Mouse (Mus musculus): Measurements from ENCODE around the gene Cd48. TPM values are rescaled to one million over a fixed set of nuclear protein-coding genes. Genes with fewer than 3 reads are reported as not detected.

Cd48 gene
- not detected in 2 replicates for total RNA-seq (2014; fragmentation: Nextera tagmentation)
- total RNA-seq (2017) = 0.12 TPM in 1 of 2 replicates, not detected in the other
- polyA plus RNA-seq (2012) = not detected in 2 replicates

DNA sequence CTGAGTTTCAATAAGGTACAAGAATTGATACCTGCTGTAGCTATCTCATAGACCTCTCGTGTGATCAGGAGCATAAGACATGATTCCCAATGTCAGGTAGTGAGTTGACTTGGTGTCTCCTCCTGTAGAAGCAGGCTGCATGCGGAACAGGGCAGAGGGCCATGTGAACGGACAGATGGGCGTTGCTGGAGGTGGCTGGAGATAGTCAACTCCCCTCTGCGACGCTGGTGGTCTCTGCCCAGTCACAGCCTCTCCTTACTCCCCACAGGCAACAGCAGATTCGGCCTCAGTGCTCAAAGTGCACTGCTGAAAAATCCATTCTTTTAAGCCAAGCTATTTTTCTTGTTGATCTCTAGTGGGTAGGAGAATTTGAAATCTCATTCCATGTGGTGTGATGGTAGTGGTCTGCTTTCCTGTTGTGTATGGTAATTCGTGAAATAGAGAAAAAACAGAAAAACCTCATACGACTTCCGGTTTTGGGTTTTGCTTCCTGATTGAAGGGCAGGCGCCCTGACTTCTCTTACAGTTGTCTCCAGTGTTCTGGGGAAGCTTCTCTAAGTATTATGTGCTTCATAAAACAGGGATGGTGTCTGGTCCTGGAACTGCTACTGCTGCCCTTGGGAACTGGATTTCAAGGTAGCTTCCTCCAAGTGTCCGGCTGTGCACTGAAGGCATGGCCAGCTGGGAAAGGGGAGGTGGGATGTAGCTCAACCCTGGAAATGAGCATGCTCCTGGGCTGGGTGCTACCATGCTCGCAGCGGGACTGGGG lies at the start of gene Cd48:
Cd48 (plus strand) TSS at position 479 of the 769 bp plus-strand sequence.
- Histone ChIP-seq H3K4me3 (ENCODE audit: low read depth, low read length) (no peak within 1 kb of the TSS), H3K36me3 (replicated peaks) (no peaks in the 10 kb centered on the region), H3K27me3 (ENCODE audit: insufficient read depth, low read length) (no peaks in the 10 kb centered on the region), H3K9me3 (replicated peaks) (peaks cover 36% of the 10 kb centered on the region), H3K4me1 (ENCODE audit: insufficient read depth, low read depth, low read length) (no peaks in the 10 kb centered on the region)
- no peak for TF ChIP-seq GATA1 (IDR thresholded peaks at IDR 0.05; ENCODE audit: borderline replicate concordance, low read length)
- no peak for TF ChIP-seq TAL1 (conservative IDR thresholded peaks at IDR 0.05; ENCODE audit: low read depth, low read length)
- TF ChIP-seq CTCF (IDR thresholded peaks at IDR 0.05; ENCODE audit: low read depth, low read length) = no peak
- no peak for TF ChIP-seq POLR2AphosphoS5 (IDR thresholded peaks at IDR 0.05; ENCODE audit: insufficient replicate concordance, low read depth, low read length)
- TF ChIP-seq GATA2 (IDR thresholded peaks at IDR 0.05; ENCODE audit: borderline replicate concordance, low read depth, low read length) = no peak
- DNase-seq (ENCODE audit: low spot score) = no peak
- ATAC-seq (ENCODE audit: extremely low read depth, insufficient number of reproducible peaks, low FRiP score, poor library complexity, severe bottlenecking) = no peak

DNA sequence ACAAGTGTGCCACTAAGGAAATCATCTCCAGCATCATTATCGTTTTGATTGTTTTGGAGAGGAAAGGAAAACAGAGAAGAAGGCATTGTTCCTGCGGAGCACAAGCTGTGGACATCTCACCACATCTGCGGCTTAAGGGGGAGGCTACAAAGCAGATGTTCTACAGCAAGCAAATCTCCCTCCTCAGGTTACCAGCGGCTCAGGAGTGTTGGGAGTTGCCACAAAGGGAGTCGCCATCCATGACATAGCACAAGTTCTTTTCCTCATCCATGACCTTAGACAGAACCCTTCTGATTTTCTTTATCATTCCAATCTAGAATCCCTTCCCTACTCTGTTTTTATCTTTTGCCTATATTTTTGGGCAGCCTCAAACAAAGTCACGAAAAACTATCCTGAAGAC lies 46.1 kb upstream of the Cd48 start:
- DNase-seq (ENCODE audit: low spot score) = no peak
- ATAC-seq (ENCODE audit: extremely low read depth, insufficient number of reproducible peaks, low FRiP score, poor library complexity, severe bottlenecking) = no peak
- no peak overlapping the region for H3K4me3 ChIP-seq (ENCODE audit: low read depth, low read length)
- H3K9me3 ChIP-seq (replicated peaks) = peaks cover 58% of the 10 kb centered on the region
- no peaks in the 10 kb centered on the region for H3K36me3 ChIP-seq (replicated peaks)
- TF ChIP-seq CTCF (IDR thresholded peaks at IDR 0.05; ENCODE audit: low read depth, low read length) = no peak
- TF ChIP-seq POLR2AphosphoS5 (IDR thresholded peaks at IDR 0.05; ENCODE audit: insufficient replicate concordance, low read depth, low read length) = no peak
- no peak for TF ChIP-seq GATA1 (IDR thresholded peaks at IDR 0.05; ENCODE audit: borderline replicate concordance, low read length)
- no peak for TF ChIP-seq GATA2 (IDR thresholded peaks at IDR 0.05; ENCODE audit: borderline replicate concordance, low read depth, low read length)
- TF ChIP-seq TAL1 (conservative IDR thresholded peaks at IDR 0.05; ENCODE audit: low read depth, low read length) = no peak
- H3K27me3 ChIP-seq (ENCODE audit: insufficient read depth, low read length) = no peaks in the 10 kb centered on the region
- H3K4me1 ChIP-seq (ENCODE audit: insufficient read depth, low read depth, low read length) = no peaks in the 10 kb centered on the region

DNA sequence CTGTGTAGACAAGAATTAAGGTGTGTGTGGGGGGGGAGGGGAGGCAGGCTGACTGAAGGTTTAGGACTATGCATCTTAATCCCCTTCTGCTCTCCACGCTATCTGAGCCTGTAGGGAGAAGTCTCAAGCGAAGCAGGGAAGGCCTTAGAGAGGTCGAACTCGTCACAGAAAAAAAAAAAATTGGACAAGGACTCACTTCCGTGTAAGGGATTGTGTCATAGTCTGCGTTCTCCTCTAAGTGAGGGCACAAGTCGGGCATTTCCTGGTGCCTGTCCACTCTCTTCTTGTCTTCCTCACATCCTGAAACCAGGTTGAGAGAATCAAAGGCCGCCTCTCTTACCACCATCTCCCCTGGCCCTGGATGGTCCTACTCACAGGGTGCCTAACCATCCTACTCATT lies 44.7 kb upstream of the Cd48 start:
- no peak for TF ChIP-seq TAL1 (conservative IDR thresholded peaks at IDR 0.05; ENCODE audit: low read depth, low read length)
- no peak for DNase-seq (ENCODE audit: low spot score)
- no peaks in the 10 kb centered on the region for H3K4me1 ChIP-seq (ENCODE audit: insufficient read depth, low read depth, low read length)
- ATAC-seq (ENCODE audit: extremely low read depth, insufficient number of reproducible peaks, low FRiP score, poor library complexity, severe bottlenecking) = no peak
- no peak overlapping the region for H3K4me3 ChIP-seq (ENCODE audit: low read depth, low read length)
- no peaks in the 10 kb centered on the region for H3K36me3 ChIP-seq (replicated peaks)
- H3K27me3 ChIP-seq (ENCODE audit: insufficient read depth, low read length) = no peaks in the 10 kb centered on the region
- H3K9me3 ChIP-seq (replicated peaks) = peaks cover 66% of the 10 kb centered on the region

DNA sequence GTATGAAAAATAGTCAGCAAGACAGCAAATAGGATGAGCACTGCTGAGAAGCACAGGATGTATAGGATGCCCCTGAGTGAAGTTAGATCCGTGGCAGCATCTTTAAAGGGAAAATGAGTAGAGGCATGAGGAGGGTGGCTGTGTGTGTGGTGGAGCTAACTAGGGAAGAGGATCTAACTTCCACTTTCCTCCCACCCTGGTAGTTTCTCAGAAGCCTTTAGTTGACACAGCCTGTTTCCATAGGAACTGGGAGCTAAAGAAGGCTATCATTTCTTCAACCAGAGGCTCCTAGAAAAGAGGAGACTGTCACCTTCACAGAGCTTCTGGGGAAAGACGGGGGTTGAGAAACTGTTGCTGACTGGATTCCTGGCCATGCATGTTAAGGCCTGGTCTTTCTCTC lies 43.1 kb upstream of the Cd48 start:
- Histone ChIP-seq H3K36me3 (replicated peaks) (no peaks in the 10 kb centered on the region), H3K9me3 (replicated peaks) (peaks cover 54% of the 10 kb centered on the region), H3K4me1 (ENCODE audit: insufficient read depth, low read depth, low read length) (no peaks in the 10 kb centered on the region), H3K4me3 (ENCODE audit: low read depth, low read length) (no peak overlapping the region), H3K27me3 (ENCODE audit: insufficient read depth, low read length) (no peaks in the 10 kb centered on the region)
- no peak for TF ChIP-seq POLR2AphosphoS5 (IDR thresholded peaks at IDR 0.05; ENCODE audit: insufficient replicate concordance, low read depth, low read length)
- no peak for TF ChIP-seq CTCF (IDR thresholded peaks at IDR 0.05; ENCODE audit: low read depth, low read length)
- TF ChIP-seq GATA1 (IDR thresholded peaks at IDR 0.05; ENCODE audit: borderline replicate concordance, low read length) = no peak
- no peak for TF ChIP-seq TAL1 (conservative IDR thresholded peaks at IDR 0.05; ENCODE audit: low read depth, low read length)
- no peak for TF ChIP-seq GATA2 (IDR thresholded peaks at IDR 0.05; ENCODE audit: borderline replicate concordance, low read depth, low read length)
- DNase-seq (ENCODE audit: low spot score) (no peak), ATAC-seq (ENCODE audit: extremely low read depth, insufficient number of reproducible peaks, low FRiP score, poor library complexity, severe bottlenecking) (no peak)

DNA sequence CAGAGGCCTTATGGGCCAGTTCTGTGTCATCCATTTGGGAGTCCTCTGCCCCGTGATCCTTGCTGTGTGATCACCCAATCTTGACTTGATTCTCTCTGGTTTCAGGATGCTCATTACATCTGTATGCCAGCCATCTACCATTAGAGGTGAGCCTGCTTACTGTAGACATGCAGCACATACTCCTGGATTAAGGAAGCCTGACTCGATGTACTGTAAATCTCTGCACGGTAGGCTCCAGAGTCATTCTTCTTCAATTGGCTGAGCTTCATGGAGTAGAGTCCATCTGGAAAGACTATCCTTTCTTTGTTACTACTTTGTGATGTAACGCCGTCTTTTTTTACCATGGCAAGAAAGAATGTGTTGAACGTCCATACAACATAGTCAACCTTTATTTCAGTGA lies 41.0 kb upstream of the Cd48 start:
- H3K27me3 ChIP-seq (ENCODE audit: insufficient read depth, low read length) = no peaks in the 10 kb centered on the region
- TF ChIP-seq GATA1 (IDR thresholded peaks at IDR 0.05; ENCODE audit: borderline replicate concordance, low read length) (no peak), CTCF (IDR thresholded peaks at IDR 0.05; ENCODE audit: low read depth, low read length) (no peak), GATA2 (IDR thresholded peaks at IDR 0.05; ENCODE audit: borderline replicate concordance, low read depth, low read length) (no peak), TAL1 (conservative IDR thresholded peaks at IDR 0.05; ENCODE audit: low read depth, low read length) (no peak), POLR2AphosphoS5 (IDR thresholded peaks at IDR 0.05; ENCODE audit: insufficient replicate concordance, low read depth, low read length) (no peak)
- H3K4me3 ChIP-seq (ENCODE audit: low read depth, low read length) = no peak overlapping the region
- no peak for ATAC-seq (ENCODE audit: extremely low read depth, insufficient number of reproducible peaks, low FRiP score, poor library complexity, severe bottlenecking)
- H3K9me3 ChIP-seq (replicated peaks) = peaks cover 52% of the 10 kb centered on the region
- no peak for DNase-seq (ENCODE audit: low spot score)
- no peaks in the 10 kb centered on the region for H3K36me3 ChIP-seq (replicated peaks)
- H3K4me1 ChIP-seq (ENCODE audit: insufficient read depth, low read depth, low read length) = no peaks in the 10 kb centered on the region

DNA sequence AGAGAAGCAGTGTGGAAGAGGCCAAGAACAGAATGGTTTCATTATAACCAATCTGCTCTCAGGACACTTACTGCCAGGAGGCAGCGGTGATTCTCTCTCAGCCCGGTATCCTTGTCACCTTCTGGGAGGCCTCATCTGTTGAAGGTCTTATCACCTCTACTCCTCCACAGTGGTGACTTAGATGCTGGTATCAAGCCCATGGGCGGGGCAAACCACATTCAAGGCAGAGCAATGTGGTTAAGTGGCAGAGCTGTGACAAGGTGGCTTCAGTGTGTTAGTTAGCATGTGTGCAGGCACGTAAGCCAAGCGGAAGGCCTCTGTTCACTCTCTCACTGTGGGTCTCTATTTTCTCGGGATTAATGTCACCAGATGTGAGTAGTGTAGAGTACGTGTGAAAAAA lies 38.2 kb upstream of the Cd48 start:
- no peak for TF ChIP-seq CTCF (IDR thresholded peaks at IDR 0.05; ENCODE audit: low read depth, low read length)
- no peak for TF ChIP-seq GATA1 (IDR thresholded peaks at IDR 0.05; ENCODE audit: borderline replicate concordance, low read length)
- TF ChIP-seq GATA2 (IDR thresholded peaks at IDR 0.05; ENCODE audit: borderline replicate concordance, low read depth, low read length) = no peak
- no peak for TF ChIP-seq POLR2AphosphoS5 (IDR thresholded peaks at IDR 0.05; ENCODE audit: insufficient replicate concordance, low read depth, low read length)
- TF ChIP-seq TAL1 (conservative IDR thresholded peaks at IDR 0.05; ENCODE audit: low read depth, low read length) = no peak
- peaks cover 45% of the 10 kb centered on the region for H3K9me3 ChIP-seq (replicated peaks)
- no peaks in the 10 kb centered on the region for H3K4me1 ChIP-seq (ENCODE audit: insufficient read depth, low read depth, low read length)
- DNase-seq (ENCODE audit: low spot score) (no peak), ATAC-seq (ENCODE audit: extremely low read depth, insufficient number of reproducible peaks, low FRiP score, poor library complexity, severe bottlenecking) (no peak)
- H3K36me3 ChIP-seq (replicated peaks) = no peaks in the 10 kb centered on the region
- no peak overlapping the region for H3K4me3 ChIP-seq (ENCODE audit: low read depth, low read length)
- H3K27me3 ChIP-seq (ENCODE audit: insufficient read depth, low read length) = no peaks in the 10 kb centered on the region

All from G1E (cell line).